Mouse (Mus musculus) limb, embryonic 15.5 days (tissue): ENCODE results near the gene Gm28308. TPM values are rescaled to one million over a fixed set of nuclear protein-coding genes. Genes with fewer than 3 reads are reported as not detected.

Experiments used
- ATAC-seq: fragments of 200-750 bp; cut with Nextera tagmentation; 2 replicates; pipeline ENCODE4 v1.8.0; 2017; ENCODE audit warnings: low read depth, moderate TSS enrichment; ENCODE audit not compliant: insufficient number of reproducible peaks, low FRiP score, low TSS enrichment
- H3K27ac ChIP-seq: fragments of 300-500 bp; sonication (generic); 2 replicates; pipeline ENCODE4 v1.5.1; 2015; ENCODE audit warnings: moderate library complexity, mild to moderate bottlenecking, inconsistent platforms
- H3K27me3 ChIP-seq: fragments of 300-500 bp; sonication (generic); 2 replicates; pipeline ENCODE4 v1.6.1; 2015; ENCODE audit warnings: inconsistent platforms
- H3K36me3 ChIP-seq: fragments of 300-500 bp; sonication (generic); 2 replicates; pipeline ENCODE4 v1.6.1; 2015; ENCODE audit warnings: inconsistent platforms
- H3K4me1 ChIP-seq: fragments of 300-500 bp; sonication (generic); 2 replicates; pipeline ENCODE4 v1.6.1; 2015; ENCODE audit warnings: inconsistent platforms
- H3K4me2 ChIP-seq: fragments of 300-500 bp; sonication (generic); 2 replicates; pipeline ENCODE4 v1.6.1; 2015; ENCODE audit warnings: mild to moderate bottlenecking, inconsistent platforms
- H3K4me3 ChIP-seq: fragments of 300-500 bp; sonication (generic); 2 replicates; pipeline ENCODE4 v1.5.1; 2015; ENCODE audit warnings: mild to moderate bottlenecking, inconsistent platforms
- H3K9ac ChIP-seq: fragments of 300-500 bp; sonication (generic); 2 replicates; pipeline ENCODE4 v1.6.1; 2015; ENCODE audit warnings: inconsistent platforms
- H3K9me3 ChIP-seq: fragments of 300-500 bp; sonication (generic); 2 replicates; pipeline ENCODE4 v1.6.1; 2016; ENCODE audit warnings: inconsistent platforms
- WGBS: fragments of 180-500 bp; shearing (Covaris S2); methylation state at CpG from one replicate; pipeline ENCODE4 v1.1.7; 2015; 5-methylcytosine and 5-hydroxymethylcytosine counted together
- polyA plus RNA-seq: library from polyadenylated mRNA; unstranded; fragments of >200 nt; fragmentation: Nextera tagmentation; extraction: Ambion mirVana; gene quantifications from 2 replicates; pipeline ENCODE4 v1.2.1, GENCODE M21; 2015

The Gm28308 gene
- polyA plus RNA-seq, 1 experiment from 2014 or later, result 0.70 TPM

- Histone ChIP-seq H3K4me1 (peaks cover 32% of the 10 kb centered on the region), H3K27me3 (peaks cover 81% of the 10 kb centered on the region), H3K4me2 (peak overlapping the region; percentile 40; the same call in 1 of the 2 replicates), H3K36me3 (peaks cover 5% of the 10 kb centered on the region; the same call in 1 of the 2 replicates), H3K9me3 (no peaks in the 10 kb centered on the region), H3K4me3 (no peak overlapping the region), H3K9ac (no peak overlapping the region), H3K27ac (no peak overlapping the region)
- no peak for ATAC-seq
- 16% methylated on average over 28 of the region's 28 CpGs for WGBS
Measured at GRCm38 (mm10) chr6:52165441-52166370, 47.4 kb downstream of the Gm28308 start.

GRCm38 (mm10) chr6:52164626-52165440 lies 48.3 kb downstream of the Gm28308 start, which contains the start of gene Hoxa2:
TSS of gene Hoxa2 (minus strand) at chr6:52164831.
- Histone ChIP-seq H3K9me3 (no peaks in the 10 kb centered on the region), H3K27me3 (peaks cover 75% of the 10 kb centered on the region), H3K4me1 (peaks cover 36% of the 10 kb centered on the region), H3K4me2 (peak within 1 kb of the TSS; percentile 40), H3K9ac (no peak within 1 kb of the TSS), H3K4me3 (peak within 1 kb of the TSS; percentile 30), H3K36me3 (peaks cover 1% of the 10 kb centered on the region; the same call in 1 of the 2 replicates), H3K27ac (no peak within 1 kb of the TSS)
- no peak for ATAC-seq
- WGBS, result 5% methylated on average over 25 of the region's 25 CpGs

- Histone ChIP-seq H3K27me3 (peaks cover 78% of the 10 kb centered on the region), H3K9me3 (no peaks in the 10 kb centered on the region), H3K4me1 (peaks cover 41% of the 10 kb centered on the region), H3K4me3 (peak overlapping the region; percentile 30), H3K4me2 (peak overlapping the region; percentile 40), H3K9ac (no peak overlapping the region), H3K27ac (no peak overlapping the region), H3K36me3 (no peaks in the 10 kb centered on the region)
- no peak for ATAC-seq
- WGBS, result 5% methylated on average over 33 of the region's 39 CpGs
Measured at GRCm38 (mm10) chr6:52164051-52164625, 49.0 kb downstream of the Gm28308 start.

- Histone ChIP-seq H3K27me3 (peaks cover 80% of the 10 kb centered on the region), H3K36me3 (no peaks in the 10 kb centered on the region), H3K4me3 (peak overlapping the region; percentile 30; the same call in 1 of the 2 replicates), H3K4me2 (peak overlapping the region; percentile 40; the same call in 1 of the 2 replicates), H3K27ac (no peak overlapping the region), H3K9ac (no peak overlapping the region), H3K9me3 (no peaks in the 10 kb centered on the region), H3K4me1 (peaks cover 44% of the 10 kb centered on the region)
- no peak for ATAC-seq
- 29% methylated on average over 17 of the region's 17 CpGs for WGBS
Measured at GRCm38 (mm10) chr6:52163366-52164031, 49.6 kb downstream of the Gm28308 start.

GRCm38 (mm10) chr6:52162611-52163365 lies 50.4 kb downstream of the Gm28308 start:
- no peak for ATAC-seq
- H3K36me3 ChIP-seq, result no peaks in the 10 kb centered on the region
- H3K4me1 ChIP-seq, result peaks cover 49% of the 10 kb centered on the region
- 63% methylated on average over 14 of the region's 14 CpGs for WGBS
- H3K9me3 ChIP-seq, result no peaks in the 10 kb centered on the region
- peaks cover 80% of the 10 kb centered on the region for H3K27me3 ChIP-seq
- peak overlapping the region; percentile 9; the same call in 1 of the 2 replicates for H3K4me3 ChIP-seq
- H3K4me2 ChIP-seq, result 0 out of 2 replicates have a peak overlapping the region, but pooled peaks have one; percentile 7
- H3K9ac ChIP-seq, result no peak overlapping the region
- no peak overlapping the region for H3K27ac ChIP-seq

DNA sequence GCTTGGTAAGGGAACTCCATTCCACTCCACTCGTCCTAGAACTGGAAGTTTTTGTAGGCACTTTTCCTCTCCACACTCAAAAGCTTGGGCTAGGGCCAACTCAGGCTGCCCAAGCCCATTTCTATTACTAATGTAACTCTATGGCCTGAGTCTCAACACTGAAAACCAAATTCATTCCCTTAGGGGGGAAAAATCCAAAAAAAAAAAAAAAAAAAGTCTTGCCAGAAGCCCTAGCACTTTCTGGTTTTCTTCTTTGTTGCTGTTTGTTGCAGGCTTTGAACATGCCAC lies 51.1 kb downstream of the Gm28308 start:
- H3K4me2 ChIP-seq, result no peak overlapping the region
- no peak overlapping the region for H3K9ac ChIP-seq
- no peak overlapping the region for H3K27ac ChIP-seq
- H3K27me3 ChIP-seq, result peaks cover 81% of the 10 kb centered on the region
- no peaks in the 10 kb centered on the region for H3K9me3 ChIP-seq
- H3K4me1 ChIP-seq, result peaks cover 53% of the 10 kb centered on the region
- 68% methylated on average over 1 of the region's 1 CpGs for WGBS
- no peaks in the 10 kb centered on the region for H3K36me3 ChIP-seq
- no peak overlapping the region for H3K4me3 ChIP-seq
- no peak for ATAC-seq

DNA sequence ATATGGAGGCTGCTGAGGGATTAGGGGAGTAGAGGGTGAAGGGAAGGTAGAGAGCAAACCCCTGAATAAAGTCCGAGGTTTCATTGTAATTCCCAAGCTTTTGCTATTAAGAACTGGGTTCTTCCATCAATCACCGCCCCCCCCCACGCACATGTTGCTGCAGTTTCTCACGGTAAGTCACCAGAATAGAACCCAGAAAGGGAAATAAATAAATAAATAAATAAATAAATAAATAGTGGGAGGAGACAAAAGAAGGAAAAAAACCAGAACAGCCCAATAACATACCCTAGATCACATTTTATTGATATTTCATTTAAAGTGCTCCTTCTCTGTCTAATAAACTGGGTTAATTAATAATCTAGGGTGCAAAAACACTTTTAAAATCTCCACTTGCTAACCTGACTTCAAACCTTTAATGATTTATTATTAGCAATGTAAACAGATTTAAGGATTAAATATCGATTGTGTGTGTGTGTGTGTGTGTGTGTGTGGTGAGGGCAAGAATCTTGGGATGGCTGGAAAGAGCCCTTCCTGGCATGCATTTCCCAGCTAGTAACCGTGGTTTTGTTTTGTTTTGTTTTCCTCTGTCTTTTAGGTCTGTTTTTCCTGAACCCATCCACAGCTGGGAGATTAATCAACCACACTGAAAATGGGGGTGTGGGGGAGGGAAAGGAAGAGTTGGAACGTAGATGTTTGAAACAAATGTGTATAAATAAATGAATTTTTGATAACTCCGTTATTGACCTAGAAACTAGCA lies 51.6 kb downstream of the Gm28308 start:
- Histone ChIP-seq H3K9me3 (no peaks in the 10 kb centered on the region), H3K4me3 (no peak overlapping the region), H3K36me3 (no peaks in the 10 kb centered on the region), H3K27me3 (peaks cover 81% of the 10 kb centered on the region), H3K27ac (no peak overlapping the region), H3K9ac (no peak overlapping the region), H3K4me2 (peak overlapping the region; percentile 5; the same call in 1 of the 2 replicates), H3K4me1 (peaks cover 53% of the 10 kb centered on the region)
- no peak for ATAC-seq
- 31% methylated on average over 8 of the region's 8 CpGs for WGBS

GRCm38 (mm10) chr6:52160511-52161335 lies 52.4 kb downstream of the Gm28308 start:
- Histone ChIP-seq H3K9me3 (no peaks in the 10 kb centered on the region), H3K27me3 (peaks cover 81% of the 10 kb centered on the region), H3K36me3 (no peaks in the 10 kb centered on the region), H3K4me2 (peak overlapping the region; percentile 99), H3K27ac (0 out of 2 replicates have a peak overlapping the region, but pooled peaks have one; percentile 12), H3K4me1 (peaks cover 50% of the 10 kb centered on the region), H3K4me3 (peak overlapping the region; percentile 12), H3K9ac (no peak overlapping the region)
- no peak for ATAC-seq
- 8% methylated on average over 30 of the region's 30 CpGs for WGBS

- no peak for ATAC-seq
- peaks cover 84% of the 10 kb centered on the region for H3K27me3 ChIP-seq
- peaks cover 44% of the 10 kb centered on the region for H3K4me1 ChIP-seq
- 22% methylated on average over 9 of the region's 9 CpGs for WGBS
- no peaks in the 10 kb centered on the region for H3K36me3 ChIP-seq
- H3K9me3 ChIP-seq, result no peaks in the 10 kb centered on the region
- H3K4me2 ChIP-seq, result peak overlapping the region; percentile 99
- no peak overlapping the region for H3K27ac ChIP-seq
- H3K9ac ChIP-seq, result no peak overlapping the region
- H3K4me3 ChIP-seq, result 0 out of 2 replicates have a peak overlapping the region, but pooled peaks have one; percentile 12
Measured at GRCm38 (mm10) chr6:52159979-52160378, 53.2 kb downstream of the Gm28308 start.
